Mouse (Mus musculus): ENCODE measurements around the gene Cdk19. TPM values are rescaled to one million over a fixed set of nuclear protein-coding genes. Genes with fewer than 3 reads are reported as not detected.
A peak's percentile ranks its signal among the peaks of the same experiment; 100 is the strongest.

Cdk19 gene
- polyA plus RNA-seq, 1 experiment from 2014 or later = 10.6 TPM

DNA sequence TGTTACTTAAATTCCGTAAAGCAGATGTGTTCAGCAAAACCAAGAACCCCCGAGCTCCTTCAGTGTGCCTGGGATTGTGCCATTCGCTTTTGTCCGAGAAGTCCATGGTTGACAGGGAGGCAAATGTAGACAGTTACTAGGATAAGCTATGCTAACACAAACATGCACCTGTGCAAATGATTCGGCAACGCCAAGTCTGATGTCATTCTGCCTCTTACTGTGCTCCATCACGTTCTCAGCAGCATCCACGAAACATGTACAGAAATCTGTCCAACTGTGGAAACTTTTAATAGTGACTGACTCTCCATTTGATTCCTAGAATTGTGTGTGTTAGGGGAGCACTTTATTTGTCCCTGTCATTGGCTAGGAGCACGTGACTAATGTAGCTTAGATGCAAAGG, 93.0 kb downstream of the Cdk19 start:
- WGBS = 77% methylated on average over 9 of the region's 9 CpGs
- H3K36me3 ChIP-seq = no peaks in the 10 kb centered on the region
- no peak overlapping the region for H3K27ac ChIP-seq

GRCm38 (mm10) chr10:40435402-40435801, 96.0 kb downstream of the Cdk19 start:
- no peak for ATAC-seq (ENCODE audit: borderline replicate concordance, extremely low read depth, low FRiP score, low TSS enrichment)
- Histone ChIP-seq H3K27me3 (no peaks in the 10 kb centered on the region), H3K36me3 (no peaks in the 10 kb centered on the region), H3K4me3 (no peak overlapping the region), H3K4me2 (no peak overlapping the region), H3K4me1 (no peaks in the 10 kb centered on the region), H3K9ac (no peak overlapping the region), H3K9me3 (no peaks in the 10 kb centered on the region), H3K27ac (no peak overlapping the region)
- WGBS = 79% methylated on average over 12 of the region's 12 CpGs

More for the DNA sequence above, 93.0 kb downstream of the Cdk19 start:
- no peak overlapping the region for H3K9ac ChIP-seq
- H3K4me3 ChIP-seq = no peak overlapping the region
- 0 out of 2 replicates have a peak, but pooled peaks cover 3% of the 10 kb centered on the region for H3K4me1 ChIP-seq
- no peaks in the 10 kb centered on the region for H3K27me3 ChIP-seq
- no peak for ATAC-seq (ENCODE audit: borderline replicate concordance, extremely low read depth, low FRiP score, low TSS enrichment)
- no peaks in the 10 kb centered on the region for H3K9me3 ChIP-seq
- H3K4me2 ChIP-seq = no peak overlapping the region

DNA sequence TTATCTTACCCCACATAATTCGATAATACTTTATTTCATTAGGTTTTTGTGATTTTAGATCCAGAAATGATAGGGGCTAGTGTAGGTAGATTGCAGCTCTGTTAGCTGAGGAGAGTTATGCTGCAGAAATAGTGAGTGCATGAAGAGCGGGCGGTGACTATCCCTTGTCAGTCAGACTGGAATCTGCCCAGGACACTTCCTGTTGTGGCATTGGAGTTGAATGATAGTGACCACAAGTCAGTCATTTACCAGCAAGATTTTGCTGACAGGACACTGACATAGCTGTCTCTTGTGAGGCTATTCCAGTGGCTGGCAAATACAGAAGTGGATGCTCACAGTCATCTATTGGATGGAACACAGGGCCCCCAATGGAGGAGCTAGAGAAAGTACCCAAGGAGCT, 97.8 kb downstream of the Cdk19 start:
- 90% methylated on average over 3 of the region's 3 CpGs for WGBS
- H3K27ac ChIP-seq = no peak overlapping the region
- no peak for ATAC-seq (ENCODE audit: borderline replicate concordance, extremely low read depth, low FRiP score, low TSS enrichment)
- peaks cover 6% of the 10 kb centered on the region for H3K4me1 ChIP-seq
- no peaks in the 10 kb centered on the region for H3K27me3 ChIP-seq
- no peak overlapping the region for H3K4me3 ChIP-seq
- H3K4me2 ChIP-seq = no peak overlapping the region
- H3K9ac ChIP-seq = no peak overlapping the region
- H3K9me3 ChIP-seq = no peaks in the 10 kb centered on the region
- H3K36me3 ChIP-seq = no peaks in the 10 kb centered on the region

GRCm38 (mm10) chr10:40440740-40441139, 101.4 kb downstream of the Cdk19 start:
- Histone ChIP-seq H3K4me3 (no peak overlapping the region), H3K4me1 (peaks cover 7% of the 10 kb centered on the region), H3K9me3 (no peaks in the 10 kb centered on the region), H3K9ac (no peak overlapping the region), H3K27ac (0 out of 2 replicates have a peak overlapping the region, but pooled peaks have one; percentile 24), H3K36me3 (no peaks in the 10 kb centered on the region), H3K4me2 (no peak overlapping the region), H3K27me3 (no peaks in the 10 kb centered on the region)
- WGBS = 40% methylated on average over 10 of the region's 10 CpGs
- ATAC-seq (ENCODE audit: borderline replicate concordance, extremely low read depth, low FRiP score, low TSS enrichment) = peak; percentile 81; the same call in 1 of the 2 replicates

- H3K27me3 ChIP-seq = no peaks in the 10 kb centered on the region
- H3K4me2 ChIP-seq = no peak overlapping the region
- H3K4me3 ChIP-seq = no peak overlapping the region
- H3K9me3 ChIP-seq = no peaks in the 10 kb centered on the region
- WGBS = 77% methylated on average over 1 of the region's 1 CpGs
- H3K27ac ChIP-seq = no peak overlapping the region
- H3K9ac ChIP-seq = no peak overlapping the region
- no peak for ATAC-seq (ENCODE audit: borderline replicate concordance, extremely low read depth, low FRiP score, low TSS enrichment)
- peaks cover 16% of the 10 kb centered on the region for H3K4me1 ChIP-seq
- H3K36me3 ChIP-seq = no peaks in the 10 kb centered on the region
These were observed 102.7 kb downstream of the Cdk19 start for GRCm38 (mm10) chr10:40442076-40442475.

DNA sequence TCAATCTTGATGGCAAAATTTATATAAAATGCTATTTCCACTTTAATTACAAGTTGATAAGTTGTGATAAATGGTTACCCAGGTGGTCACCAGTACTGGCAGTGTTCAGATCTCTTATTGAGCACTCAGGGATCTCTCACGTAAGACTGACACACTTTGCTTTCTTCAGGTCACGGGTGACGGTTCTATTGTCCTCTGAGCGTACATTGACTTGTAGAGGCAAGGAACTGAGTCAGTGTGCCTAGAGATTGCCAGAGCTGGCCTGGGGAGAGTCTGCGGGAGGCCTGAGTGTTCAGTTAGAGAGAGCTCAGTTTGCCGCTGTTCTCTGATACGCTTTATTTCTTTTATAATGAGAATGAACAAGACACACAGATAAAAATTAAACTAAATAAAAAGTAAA, 104.0 kb downstream of the Cdk19 start:
- Histone ChIP-seq H3K9ac (no peak overlapping the region), H3K4me1 (peaks cover 27% of the 10 kb centered on the region), H3K4me3 (no peak overlapping the region), H3K9me3 (no peaks in the 10 kb centered on the region), H3K36me3 (no peaks in the 10 kb centered on the region), H3K27ac (peak overlapping the region; percentile 38; the same call in 1 of the 2 replicates), H3K4me2 (no peak overlapping the region), H3K27me3 (no peaks in the 10 kb centered on the region)
- WGBS = 78% methylated on average over 7 of the region's 7 CpGs
- no peak for ATAC-seq (ENCODE audit: borderline replicate concordance, extremely low read depth, low FRiP score, low TSS enrichment)

- WGBS = 65% methylated on average over 6 of the region's 6 CpGs
These were observed 104.5 kb downstream of the Cdk19 start for GRCm38 (mm10) chr10:40443806-40444357.

DNA sequence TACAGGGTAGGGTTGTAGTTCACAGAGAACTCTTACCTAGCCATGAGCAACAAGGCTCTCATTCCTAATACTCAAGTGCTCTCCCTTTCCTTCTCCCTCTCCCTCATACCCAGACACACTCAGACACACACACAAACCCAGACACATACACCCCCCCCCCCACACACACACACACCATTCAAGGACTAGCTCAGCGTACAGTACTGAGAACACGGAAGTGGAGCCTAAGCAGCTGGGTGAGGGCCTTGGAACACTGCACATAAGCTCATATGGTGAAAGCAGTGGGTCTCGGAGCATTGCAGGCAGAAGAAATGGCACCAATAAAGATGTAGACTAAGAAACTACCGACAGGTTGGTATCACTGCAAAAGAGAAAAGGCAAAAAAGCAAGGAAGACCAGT, 105.2 kb downstream of the Cdk19 start:
- 64% methylated on average over 4 of the region's 4 CpGs for WGBS

More at GRCm38 (mm10) chr10:40443806-40444357, 104.5 kb downstream of the Cdk19 start:
- ATAC-seq (ENCODE audit: borderline replicate concordance, extremely low read depth, low FRiP score, low TSS enrichment) = no peak
- H3K4me2 ChIP-seq = no peak overlapping the region
- H3K27ac ChIP-seq = 0 out of 2 replicates have a peak overlapping the region, but pooled peaks have one; percentile 38
- no peak overlapping the region for H3K4me3 ChIP-seq
- no peak overlapping the region for H3K9ac ChIP-seq
- peaks cover 28% of the 10 kb centered on the region for H3K4me1 ChIP-seq
- no peaks in the 10 kb centered on the region for H3K36me3 ChIP-seq
- H3K9me3 ChIP-seq = no peaks in the 10 kb centered on the region
- no peaks in the 10 kb centered on the region for H3K27me3 ChIP-seq

GRCm38 (mm10) chr10:40446088-40446604, 106.8 kb downstream of the Cdk19 start:
- Histone ChIP-seq H3K9ac (no peak overlapping the region), H3K4me3 (no peak overlapping the region), H3K4me2 (no peak overlapping the region), H3K4me1 (peaks cover 22% of the 10 kb centered on the region), H3K9me3 (no peaks in the 10 kb centered on the region), H3K36me3 (no peaks in the 10 kb centered on the region), H3K27ac (no peak overlapping the region), H3K27me3 (no peaks in the 10 kb centered on the region)
- no peak for ATAC-seq (ENCODE audit: borderline replicate concordance, extremely low read depth, low FRiP score, low TSS enrichment)
- 55% methylated on average over 3 of the region's 3 CpGs for WGBS

More for the DNA sequence above, 105.2 kb downstream of the Cdk19 start:
- Histone ChIP-seq H3K4me3 (no peak overlapping the region), H3K4me1 (peaks cover 28% of the 10 kb centered on the region), H3K9ac (no peak overlapping the region), H3K4me2 (no peak overlapping the region), H3K9me3 (no peaks in the 10 kb centered on the region), H3K36me3 (no peaks in the 10 kb centered on the region), H3K27ac (0 out of 2 replicates have a peak overlapping the region, but pooled peaks have one; percentile 11), H3K27me3 (no peaks in the 10 kb centered on the region)
- peak; percentile 62; the same call in 1 of the 2 replicates for ATAC-seq (ENCODE audit: borderline replicate concordance, extremely low read depth, low FRiP score, low TSS enrichment)

DNA sequence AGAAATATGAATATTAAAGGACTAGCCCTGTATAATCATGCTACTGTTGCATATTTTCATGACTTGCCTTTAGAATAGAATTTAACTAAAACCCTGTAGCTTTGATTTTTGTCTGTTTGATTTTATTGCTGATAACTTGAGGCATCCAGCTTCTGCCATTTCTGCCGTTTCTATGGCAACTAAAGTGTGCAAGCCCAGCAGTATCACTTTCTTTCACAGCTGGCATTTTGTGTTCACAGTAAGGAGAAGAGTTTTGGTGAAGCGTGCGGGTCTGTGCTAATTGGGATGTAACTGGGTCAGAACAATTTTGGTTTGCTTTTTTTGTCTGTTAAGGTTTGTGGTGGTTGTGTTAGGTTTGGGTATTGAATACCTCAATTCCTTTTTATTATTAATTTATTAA, 107.3 kb downstream of the Cdk19 start:
- Histone ChIP-seq H3K4me2 (no peak overlapping the region), H3K27ac (no peak overlapping the region), H3K27me3 (no peaks in the 10 kb centered on the region), H3K9ac (no peak overlapping the region), H3K4me1 (peaks cover 24% of the 10 kb centered on the region), H3K36me3 (no peaks in the 10 kb centered on the region), H3K4me3 (no peak overlapping the region), H3K9me3 (no peaks in the 10 kb centered on the region)
- ATAC-seq (ENCODE audit: borderline replicate concordance, extremely low read depth, low FRiP score, low TSS enrichment) = no peak
- WGBS = 48% methylated on average over 3 of the region's 3 CpGs

DNA sequence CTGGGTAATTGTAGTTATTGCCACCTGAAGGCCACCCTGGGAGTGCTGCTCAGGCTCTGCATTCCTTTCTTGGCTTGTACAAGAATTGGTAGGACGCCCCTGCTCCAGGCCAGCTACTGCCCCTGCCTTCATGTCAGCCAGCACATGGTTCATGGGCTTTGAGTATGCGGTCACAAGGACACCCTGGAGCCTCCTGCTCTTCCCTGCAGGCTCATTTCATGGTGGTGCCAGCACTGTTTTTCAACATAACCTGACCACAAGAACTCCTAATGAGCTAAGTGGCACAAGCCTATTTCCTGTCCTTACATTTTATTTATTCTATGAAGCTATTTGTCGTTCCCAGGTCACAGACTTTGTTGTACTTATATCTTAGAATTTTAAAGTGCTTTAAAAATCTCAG, 107.9 kb downstream of the Cdk19 start:
- Histone ChIP-seq H3K9ac (no peak overlapping the region), H3K27ac (no peak overlapping the region; the same call in 1 of the 2 replicates), H3K9me3 (no peaks in the 10 kb centered on the region), H3K36me3 (no peaks in the 10 kb centered on the region), H3K4me1 (peaks cover 31% of the 10 kb centered on the region), H3K4me2 (no peak overlapping the region), H3K27me3 (no peaks in the 10 kb centered on the region), H3K4me3 (no peak overlapping the region)
- 29% methylated on average over 3 of the region's 3 CpGs for WGBS
- ATAC-seq (ENCODE audit: borderline replicate concordance, extremely low read depth, low FRiP score, low TSS enrichment) = no peak

- ATAC-seq (ENCODE audit: borderline replicate concordance, extremely low read depth, low FRiP score, low TSS enrichment) = no peak
These were observed 108.6 kb downstream of the Cdk19 start for GRCm38 (mm10) chr10:40447921-40448320.

More at GRCm38 (mm10) chr10:40447921-40448320, 108.6 kb downstream of the Cdk19 start:
- no peak overlapping the region for H3K4me3 ChIP-seq
- H3K9ac ChIP-seq = no peak overlapping the region
- peak overlapping the region; percentile 58 for H3K27ac ChIP-seq
- peaks cover 32% of the 10 kb centered on the region for H3K4me1 ChIP-seq
- H3K9me3 ChIP-seq = no peaks in the 10 kb centered on the region
- H3K36me3 ChIP-seq = no peaks in the 10 kb centered on the region
- H3K4me2 ChIP-seq = no peak overlapping the region
- H3K27me3 ChIP-seq = no peaks in the 10 kb centered on the region
- WGBS = 29% methylated on average over 5 of the region's 5 CpGs

Data from lung, embryonic 15.5 days (tissue).